Mouse (Mus musculus) olfactory bulb, adult 2 months (tissue): ENCODE measurements around the gene Cstf3.

ENCODE experiments used
- CTCF ChIP-seq: fragments of 200-500 bp; IDR thresholded peaks from 2 replicates; pipeline ENCODE4 v1.5.1; 2012; ENCODE audit warnings: low read depth, mild to moderate bottlenecking, low read length, moderate library complexity; ENCODE audit not compliant: insufficient read depth
- POLR2A ChIP-seq: fragments of 200-500 bp; IDR thresholded peaks from 2 replicates; pipeline ENCODE4 v1.6.1; 2012; ENCODE audit warnings: mild to moderate bottlenecking, low read depth, low read length, moderate library complexity; ENCODE audit not compliant: insufficient read depth

GRCm38 (mm10) chr2:104558938-104559337, 31.4 kb upstream of the Cstf3 start:
- no peak for TF ChIP-seq CTCF
- no peak for TF ChIP-seq POLR2A
